Mouse (Mus musculus) limb, embryonic 11.5 days (tissue): ENCODE data around the gene Phgr1. TPM values are rescaled to one million over a fixed set of nuclear protein-coding genes. Genes with fewer than 3 reads are reported as not detected.

Experiments used
- ATAC-seq: fragments of 200-750 bp; cut with Nextera tagmentation; 2 replicates; pipeline ENCODE4 v1.8.0; 2017; ENCODE audit warnings: low read depth; ENCODE audit not compliant: insufficient number of reproducible peaks, low FRiP score, low TSS enrichment
- DNase-seq: peaks from one replicate; pipeline ENCODE4 v3.0.0-alpha.2; 2015; ENCODE audit warnings: low spot score
- H3K27ac ChIP-seq: fragments of 300-500 bp; sonication (generic); replicated peaks from 2 replicates; pipeline ENCODE4 v1.5.1; 2014; ENCODE audit warnings: low read depth, mild to moderate bottlenecking, low read length
- H3K27me3 ChIP-seq: fragments of 300-500 bp; sonication (generic); 2 replicates; pipeline ENCODE4 v1.6.1; 2014; ENCODE audit warnings: mild to moderate bottlenecking, low read length, mixed read lengths; ENCODE audit not compliant: control insufficient read depth, insufficient read depth
- H3K36me3 ChIP-seq: fragments of 300-500 bp; sonication (generic); 2 replicates; pipeline ENCODE4 v1.6.1; 2014; ENCODE audit warnings: mild to moderate bottlenecking, low read length, moderate library complexity, mixed read lengths; ENCODE audit not compliant: control insufficient read depth, insufficient read depth
- H3K4me1 ChIP-seq: fragments of 300-500 bp; sonication (generic); 2 replicates; pipeline ENCODE4 v1.6.1; 2014; ENCODE audit warnings: low read length, mixed read lengths; ENCODE audit not compliant: control insufficient read depth, insufficient read depth
- H3K4me2 ChIP-seq: fragments of 300-500 bp; sonication (generic); 2 replicates; pipeline ENCODE4 v1.6.1; 2014; ENCODE audit warnings: low read depth, mild to moderate bottlenecking, moderate library complexity; ENCODE audit not compliant: severe bottlenecking
- H3K4me3 ChIP-seq: fragments of 300-500 bp; sonication (generic); 2 replicates; pipeline ENCODE4 v1.5.1; 2014; ENCODE audit warnings: low read depth, low read length
- H3K9ac ChIP-seq: fragments of 300-500 bp; sonication (generic); 2 replicates; pipeline ENCODE4 v1.6.1; 2014; ENCODE audit warnings: mild to moderate bottlenecking, low read length
- H3K9me3 ChIP-seq: fragments of 300-500 bp; sonication (generic); 2 replicates; pipeline ENCODE4 v1.6.1; 2016; ENCODE audit warnings: low read length; ENCODE audit not compliant: control insufficient read depth
- WGBS: fragments of 180-500 bp; shearing (Covaris S2); extraction: QIAGEN DNeasy Blood & Tissue Kit; methylation state at CpG from one replicate; pipeline ENCODE4 v1.1.7; 2014; 5-methylcytosine and 5-hydroxymethylcytosine counted together
- polyA plus RNA-seq: library from polyadenylated mRNA; unstranded; fragments of >200 nt; fragmentation: Nextera tagmentation; extraction: Ambion mirVana; gene quantifications from 2 replicates; pipeline ENCODE4 v1.2.1, GENCODE M21; 2014

Phgr1 gene
- polyA plus RNA-seq, 1 experiment from 2014 or later = not detected

- no peaks in the 10 kb centered on the region for H3K9me3 ChIP-seq
- no peaks in the 10 kb centered on the region for H3K4me1 ChIP-seq
- no peak for DNase-seq
- H3K4me3 ChIP-seq = no peak overlapping the region
- no peak overlapping the region for H3K9ac ChIP-seq
- no peak for ATAC-seq
- WGBS = 66% methylated on average over 4 of the region's 4 CpGs
- H3K27me3 ChIP-seq = no peaks in the 10 kb centered on the region
- no peak overlapping the region for H3K4me2 ChIP-seq
- no peaks in the 10 kb centered on the region for H3K36me3 ChIP-seq
- H3K27ac ChIP-seq = no peak overlapping the region
Measured at GRCm38 (mm10) chr2:118806860-118807259, 34.3 kb downstream of the Phgr1 start.

- WGBS = 21% methylated on average over 2 of the region's 2 CpGs
- H3K36me3 ChIP-seq = no peaks in the 10 kb centered on the region
- ATAC-seq (no peak), DNase-seq (no peak)
- H3K4me3 ChIP-seq = no peak overlapping the region
- no peaks in the 10 kb centered on the region for H3K9me3 ChIP-seq
- H3K4me1 ChIP-seq = peaks cover 3% of the 10 kb centered on the region; the same call in 1 of the 2 replicates
- H3K4me2 ChIP-seq = no peak overlapping the region
- H3K27me3 ChIP-seq = no peaks in the 10 kb centered on the region
- H3K27ac ChIP-seq = no peak overlapping the region
- H3K9ac ChIP-seq = no peak overlapping the region
Measured at GRCm38 (mm10) chr2:118810861-118811260, 38.3 kb downstream of the Phgr1 start.

GRCm38 (mm10) chr2:118812724-118813123 is 40.2 kb downstream of the Phgr1 start:
- no peak overlapping the region for H3K9ac ChIP-seq
- no peak overlapping the region for H3K27ac ChIP-seq
- peaks cover 3% of the 10 kb centered on the region; the same call in 1 of the 2 replicates for H3K36me3 ChIP-seq
- no peaks in the 10 kb centered on the region for H3K9me3 ChIP-seq
- WGBS = 82% methylated on average over 1 of the region's 1 CpGs
- peaks cover 3% of the 10 kb centered on the region; the same call in 1 of the 2 replicates for H3K4me1 ChIP-seq
- no peaks in the 10 kb centered on the region for H3K27me3 ChIP-seq
- H3K4me2 ChIP-seq = no peak overlapping the region
- no peak overlapping the region for H3K4me3 ChIP-seq
- DNase-seq (no peak), ATAC-seq (no peak)

- H3K36me3 ChIP-seq = peaks cover 17% of the 10 kb centered on the region
- H3K9me3 ChIP-seq = no peaks in the 10 kb centered on the region
- no peaks in the 10 kb centered on the region for H3K27me3 ChIP-seq
- DNase-seq (peak; percentile 94), ATAC-seq (peak; percentile 91)
- WGBS = under 1% methylated on average over 49 of the region's 49 CpGs
- H3K27ac ChIP-seq = peak within 1 kb of the TSS; percentile 58; the same call in 1 of the 2 replicates
- peak within 1 kb of the TSS; percentile 69 for H3K4me3 ChIP-seq
- H3K4me2 ChIP-seq = peak within 1 kb of the TSS; percentile 77
- H3K4me1 ChIP-seq = peaks cover 3% of the 10 kb centered on the region; the same call in 1 of the 2 replicates
- peak within 1 kb of the TSS; percentile 79 for H3K9ac ChIP-seq
Measured at GRCm38 (mm10) chr2:118813981-118814836, 41.6 kb downstream of the Phgr1 start, which contains the start of gene Knstrn. Knstrn (plus strand) TSS chr2:118814003.

GRCm38 (mm10) chr2:118822800-118823199 is 50.2 kb downstream of the Phgr1 start:
- 94% methylated on average over 5 of the region's 5 CpGs for WGBS
- no peaks in the 10 kb centered on the region; the same call in 1 of the 2 replicates for H3K9me3 ChIP-seq
- ATAC-seq = no peak
- H3K36me3 ChIP-seq = peaks cover 44% of the 10 kb centered on the region
- no peak for DNase-seq
- H3K9ac ChIP-seq = no peak overlapping the region
- no peak overlapping the region for H3K4me2 ChIP-seq
- no peaks in the 10 kb centered on the region for H3K4me1 ChIP-seq
- no peak overlapping the region for H3K27ac ChIP-seq
- no peaks in the 10 kb centered on the region for H3K27me3 ChIP-seq
- H3K4me3 ChIP-seq = no peak overlapping the region

- Histone ChIP-seq H3K4me3 (no peak overlapping the region), H3K27ac (no peak overlapping the region), H3K27me3 (no peaks in the 10 kb centered on the region), H3K9ac (no peak overlapping the region), H3K4me2 (no peak overlapping the region), H3K36me3 (peaks cover 32% of the 10 kb centered on the region), H3K9me3 (no peaks in the 10 kb centered on the region; the same call in 1 of the 2 replicates), H3K4me1 (no peaks in the 10 kb centered on the region)
- WGBS = 93% methylated on average over 4 of the region's 4 CpGs
- DNase-seq = no peak
- ATAC-seq = no peak
Measured at GRCm38 (mm10) chr2:118824396-118824795, 51.8 kb downstream of the Phgr1 start.

Other genes with a start within 250 kb of the Phgr1 start
- gene Bmf, start 223.1 kb upstream of the Phgr1 start, polyA plus RNA-seq = 3.8 and 7.5 TPM in 2 replicates
- 145 and 155 TPM in 2 replicates for gene Bub1b, start 174.6 kb upstream of the Phgr1 start, polyA plus RNA-seq
- 0.33 and 0.50 TPM in 2 replicates for gene Pak6, start 109.5 kb upstream of the Phgr1 start, polyA plus RNA-seq
- not detected in 2 replicates for gene Ankrd63, start 68.8 kb upstream of the Phgr1 start, polyA plus RNA-seq
- 0.48 and 0.57 TPM in 2 replicates for gene Plcb2, start 44.3 kb upstream of the Phgr1 start, polyA plus RNA-seq
- 26.9 and 28.2 TPM in 2 replicates for gene Inafm2, start 27.0 kb upstream of the Phgr1 start, polyA plus RNA-seq
- 0.04 and 0.26 TPM in 2 replicates for gene Ccdc9b, start 10.1 kb upstream of the Phgr1 start, polyA plus RNA-seq
- gene Disp2, start 7.0 kb downstream of the Phgr1 start, polyA plus RNA-seq = 0.05 TPM in 1 of 2 replicates, not detected in the other
- 179 and 186 TPM in 2 replicates for gene Knstrn, start 41.2 kb downstream of the Phgr1 start, polyA plus RNA-seq
- gene Ivd, start 89.2 kb downstream of the Phgr1 start, polyA plus RNA-seq = 75.1 and 75.4 TPM in 2 replicates
- gene Bahd1, start 127.6 kb downstream of the Phgr1 start, polyA plus RNA-seq = 0.84 and 0.91 TPM in 2 replicates
- gene Chst14, start 153.7 kb downstream of the Phgr1 start, polyA plus RNA-seq = 34.9 and 35.5 TPM in 2 replicates